Mouse (Mus musculus) thymus, adult 2 months (tissue): ENCODE results near the gene Mfsd13b.

ENCODE experiments used
- CTCF ChIP-seq: fragments of 200-500 bp; IDR thresholded peaks from 2 replicates; pipeline ENCODE4 v1.5.1; 2012; ENCODE audit warnings: mild to moderate bottlenecking, control low read depth, low read length, moderate library complexity, borderline replicate concordance; ENCODE audit not compliant: control insufficient read depth, poor library complexity, insufficient read depth; ENCODE audit errors: extremely low read depth
- POLR2A ChIP-seq: fragments of 200-500 bp; IDR thresholded peaks from 2 replicates; pipeline ENCODE4 v1.6.1; 2012; ENCODE audit warnings: mild to moderate bottlenecking, low read length, control low read depth, moderate library complexity; ENCODE audit not compliant: control insufficient read depth, poor library complexity, insufficient read depth; ENCODE audit errors: extremely low read depth

DNA sequence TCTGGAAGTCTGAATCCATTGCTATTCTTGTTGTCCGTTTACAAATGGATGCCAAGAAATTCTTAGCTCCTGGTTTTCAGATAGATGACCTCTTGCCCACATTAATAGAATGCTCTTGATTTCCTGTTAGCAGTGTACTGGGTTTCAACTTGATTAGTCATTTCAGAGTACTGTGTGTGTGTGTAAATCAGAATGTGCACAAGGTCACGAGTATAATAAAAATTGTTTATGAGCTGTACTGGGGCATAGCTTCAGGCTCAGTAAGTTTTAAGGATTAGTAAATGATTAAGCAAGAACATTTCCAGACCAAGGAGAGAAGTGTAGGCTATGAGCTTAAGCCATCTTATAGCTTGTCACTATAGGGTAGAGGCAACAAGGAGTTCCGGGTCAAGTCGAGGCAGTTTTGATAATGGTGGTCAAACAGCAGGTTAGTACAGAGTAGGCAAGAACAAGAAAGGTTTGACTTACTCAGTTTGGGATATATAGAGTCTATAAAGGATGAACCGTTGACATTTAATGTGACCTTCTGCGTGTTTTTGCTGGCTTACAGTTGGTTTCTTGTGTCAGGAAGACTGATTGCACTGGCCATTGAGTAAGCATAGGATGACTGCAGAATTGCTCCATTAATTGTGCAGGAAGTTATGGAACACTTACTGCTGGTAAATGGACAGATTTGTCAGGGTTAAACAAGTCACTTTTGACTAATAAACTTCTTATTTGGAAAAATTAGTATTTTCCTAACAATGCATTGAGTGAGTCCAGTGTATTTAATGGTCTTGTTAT lies 63.6 kb downstream of the Mfsd13b start:
- TF ChIP-seq POLR2A (no peak), CTCF (no peak)
